Mouse (Mus musculus) cerebellum, postnatal 14 days (tissue): ENCODE measurements at regions not wholly inside any gene's neighbourhood (a gene's known extent, or its start where the extent isn't known, plus 50 kb on each side); places are given as distances from the start of the nearest gene placed in this dataset.

ENCODE experiments used
- DNase-seq, 2 experiments: peaks; one replicate each; pipeline ENCODE4 v3.0.0; 2021; ENCODE audit warnings: mixed read lengths in 2 of 2

DNA sequence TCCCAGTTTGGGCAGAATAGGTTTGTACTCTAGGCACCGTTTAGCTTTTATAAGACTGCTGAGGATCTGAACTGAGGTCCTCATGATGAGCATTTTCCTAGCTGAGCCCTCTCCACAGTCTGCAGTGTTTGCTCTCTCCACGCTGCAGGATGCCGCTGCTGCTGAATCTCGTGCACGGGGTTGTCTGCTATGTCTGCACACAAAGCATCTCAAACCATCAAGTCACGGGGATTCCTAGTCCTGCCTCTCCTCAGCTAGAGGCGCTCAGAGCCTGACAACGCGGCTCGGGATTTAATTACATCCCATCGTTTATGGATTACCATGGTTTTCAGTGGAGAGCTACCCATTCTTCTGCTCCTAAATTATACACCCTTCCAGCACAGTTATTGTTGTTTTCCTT, 175.6 kb downstream of the Rnf144b start:
- DNase-seq, result no peak

DNA sequence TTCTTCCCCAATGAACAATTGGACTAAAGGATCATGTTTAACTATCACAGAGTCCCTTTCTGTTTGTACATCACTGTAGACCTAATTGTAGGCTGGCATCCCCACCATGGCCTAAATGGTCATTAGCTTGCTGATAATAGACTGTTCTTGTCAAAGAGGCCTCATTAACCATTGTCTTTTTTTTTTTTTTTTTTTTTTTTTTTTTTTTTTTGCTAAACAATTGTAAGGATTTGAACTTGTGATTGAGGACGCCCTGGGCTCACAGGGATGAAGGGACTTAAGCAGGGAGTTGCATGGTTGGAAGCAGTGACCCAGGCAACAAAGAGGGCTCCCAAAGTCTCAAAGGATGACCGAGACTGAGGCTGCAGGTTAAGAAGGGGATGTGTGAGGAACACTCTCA, 178.0 kb downstream of the Rnf144b start:
- DNase-seq, result no peak

- peak; percentile 40 to 49 for DNase-seq
Measured at GRCm38 (mm10) chr13:47301070-47301469, 178.6 kb downstream of the Rnf144b start.

GRCm38 (mm10) chr13:47309492-47309891, 187.0 kb downstream of the Rnf144b start:
- DNase-seq, result no peak

GRCm38 (mm10) chr13:47310751-47311202, 188.3 kb downstream of the Rnf144b start:
- DNase-seq, result no peak

GRCm38 (mm10) chr13:47319549-47319948, 197.1 kb downstream of the Rnf144b start:
- no peak for DNase-seq

- DNase-seq, result no peak
Measured at GRCm38 (mm10) chr13:47321876-47322275, 199.4 kb downstream of the Rnf144b start.

DNA sequence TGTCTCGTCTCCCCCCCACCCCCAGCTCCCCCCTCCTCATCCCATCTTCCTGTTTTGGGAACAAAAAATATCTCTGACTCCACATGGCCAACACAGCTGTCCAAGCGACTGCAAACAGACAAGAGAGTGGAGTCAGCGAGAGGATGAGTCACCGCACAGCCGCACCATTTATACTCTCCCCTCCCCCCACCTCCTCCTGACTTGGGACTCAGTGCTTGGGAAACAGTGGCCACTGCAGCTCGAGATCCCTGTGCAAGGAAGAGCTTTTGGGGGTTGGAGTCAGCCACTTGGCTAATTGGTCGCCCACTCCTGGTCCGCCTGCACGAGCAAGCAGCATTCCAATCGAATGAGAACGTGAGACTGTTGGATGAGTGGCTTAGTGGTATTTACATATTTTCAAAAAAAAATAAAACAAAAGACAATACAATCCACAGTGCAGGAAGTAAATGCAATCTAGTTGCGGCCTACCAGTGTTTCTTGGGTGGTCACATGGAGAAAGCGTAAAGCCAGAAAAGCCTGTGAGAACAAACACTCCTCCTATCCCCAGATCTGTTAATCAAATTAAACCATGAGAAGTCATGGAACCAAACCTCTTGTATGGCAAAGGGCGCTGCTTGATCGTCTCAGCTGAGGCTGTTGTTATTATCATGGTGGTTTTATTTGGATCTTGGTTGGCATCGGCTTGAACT, 213.7 kb downstream of the Rnf144b start:
- DNase-seq, result peak in 1 of 2 experiments; percentile 33

GRCm38 (mm10) chr13:47336865-47337441, 214.5 kb downstream of the Rnf144b start:
- DNase-seq, result peak; percentile 70 to 80

DNA sequence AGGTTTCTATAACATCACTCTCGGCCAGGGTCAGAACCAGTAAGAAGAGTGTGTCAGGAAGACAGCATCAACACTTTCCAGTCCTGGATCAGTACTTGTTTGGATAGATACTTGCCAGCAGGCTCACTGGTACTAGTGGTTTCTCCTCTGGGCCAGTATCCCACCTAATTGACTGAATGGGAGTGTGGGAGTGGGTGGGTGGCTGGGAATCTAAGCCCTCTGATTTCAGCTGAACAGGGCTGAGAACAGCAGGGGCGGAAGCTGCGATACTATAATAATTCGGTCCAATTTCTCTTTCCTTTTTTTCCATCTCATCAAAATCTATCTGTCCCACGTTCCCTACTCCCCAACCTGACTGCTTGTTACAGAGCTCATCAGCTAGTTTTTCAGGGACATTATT, 217.0 kb downstream of the Rnf144b start:
- DNase-seq, result no peak

DNA sequence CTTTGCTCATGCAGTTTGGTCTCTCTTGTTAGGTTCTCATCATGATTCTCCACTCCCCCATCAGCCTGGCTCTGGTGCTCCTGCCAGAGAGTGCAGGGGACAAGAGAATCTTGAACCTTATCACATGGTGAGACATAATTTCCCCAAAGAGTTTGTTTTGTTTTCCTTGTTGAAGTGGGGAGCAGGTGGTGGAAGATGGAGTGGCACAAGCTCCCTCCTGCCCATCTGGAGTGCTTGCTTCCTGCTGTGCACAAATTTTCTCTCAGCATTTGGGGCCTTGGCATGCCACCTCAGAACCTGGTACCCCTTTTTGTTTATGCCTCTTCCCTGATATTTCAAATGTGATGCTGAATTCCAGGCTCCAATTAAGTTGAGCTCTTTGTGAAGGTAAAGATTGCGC, 219.9 kb downstream of the Rnf144b start:
- peak; percentile 29 to 47 for DNase-seq

GRCm38 (mm10) chr13:47345576-47345975, 223.1 kb downstream of the Rnf144b start:
- peak in 1 of 2 experiments; percentile 26 for DNase-seq

- DNase-seq, result no peak
Measured at GRCm38 (mm10) chr13:47347835-47348234, 225.4 kb downstream of the Rnf144b start.

DNA sequence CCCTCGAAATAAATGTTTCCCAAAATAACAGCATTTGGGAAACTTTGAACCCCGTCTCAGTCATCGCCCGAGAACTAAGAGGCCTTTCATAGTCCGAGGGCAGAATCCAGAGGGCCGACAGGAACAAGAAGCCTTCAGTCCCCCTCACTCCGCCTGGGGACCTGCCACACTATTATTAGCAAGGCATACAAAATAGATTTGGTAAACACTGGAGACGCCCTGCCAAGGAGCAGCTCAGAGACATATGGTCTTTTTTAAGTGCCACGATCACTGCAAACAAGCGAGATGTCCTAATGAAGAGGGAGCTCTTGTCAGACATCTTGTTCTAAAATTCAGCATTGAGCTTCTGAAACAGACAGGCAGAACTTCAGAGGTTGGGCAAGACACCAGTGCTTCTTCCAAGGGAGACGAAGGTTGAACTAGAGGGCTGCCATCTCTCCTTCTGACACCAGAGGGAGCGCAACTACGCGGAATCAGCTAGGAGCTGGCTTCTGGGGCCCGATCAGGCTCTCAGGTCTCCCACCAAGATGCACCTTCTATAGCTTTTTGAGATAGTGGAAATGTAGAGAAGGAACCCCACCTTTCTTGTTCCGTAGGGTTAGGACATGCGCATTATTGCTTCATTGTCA, 226.2 kb downstream of the Rnf144b start:
- DNase-seq, result peak; percentile 93 to 94

DNA sequence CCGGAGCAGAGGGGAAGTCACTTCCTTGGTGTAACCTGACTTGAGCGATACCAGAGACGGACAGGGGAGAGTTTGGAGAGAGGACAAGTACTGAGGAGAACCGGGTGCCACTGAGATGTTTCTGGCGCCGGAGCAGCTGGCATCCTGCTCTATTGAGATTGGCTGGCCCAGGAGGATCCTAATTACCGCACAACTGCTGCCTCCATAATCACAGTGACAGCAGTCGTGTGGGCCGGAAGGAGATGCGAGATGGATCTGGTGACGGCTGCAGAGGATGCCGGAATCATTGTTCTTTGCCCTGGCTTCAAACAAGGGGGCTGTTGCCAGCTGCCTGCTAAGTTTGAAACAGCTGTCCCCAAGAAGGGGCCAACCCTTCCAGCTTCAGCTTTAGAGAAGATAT, 232.0 kb downstream of the Rnf144b start:
- DNase-seq, result peak; percentile 48 to 77

DNA sequence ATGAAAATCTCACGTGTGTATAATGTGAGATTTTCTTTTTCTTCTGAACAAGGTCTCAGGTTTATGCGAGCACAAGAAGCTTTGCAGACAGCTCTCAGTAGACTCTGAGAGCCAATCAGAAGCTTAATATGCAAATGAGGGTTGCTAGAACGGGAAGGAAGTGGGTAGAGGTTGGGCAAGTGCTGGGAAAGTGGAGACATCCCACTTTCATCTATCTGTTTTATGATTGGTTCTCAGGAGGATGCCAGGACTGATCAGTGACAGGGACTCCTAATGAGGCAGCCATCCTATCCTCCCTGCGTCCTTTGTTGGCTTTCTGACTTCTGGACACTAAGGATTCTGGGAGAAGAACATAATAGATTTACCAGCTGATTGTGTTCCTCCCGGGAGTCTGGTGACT, 232.7 kb downstream of the Rnf144b start:
- no peak for DNase-seq

DNA sequence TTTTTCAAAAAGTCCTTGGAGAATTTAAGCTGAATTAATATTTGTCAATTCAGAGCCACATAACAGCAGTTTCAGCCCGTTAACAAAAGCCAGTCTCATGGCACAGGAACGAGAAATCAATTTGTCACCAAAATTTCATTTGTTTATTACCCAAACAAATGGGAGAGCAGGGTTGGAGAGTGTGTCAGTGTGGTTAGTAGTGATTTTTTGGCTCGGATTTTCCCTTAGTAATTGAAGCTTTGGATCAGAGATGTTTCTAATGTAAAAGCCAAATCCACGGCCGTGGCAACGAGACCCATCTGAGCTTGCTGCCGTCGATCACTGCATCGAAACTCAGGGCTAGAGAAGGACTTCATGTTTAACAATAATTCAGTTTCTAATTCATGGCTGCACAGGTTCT, 236.5 kb downstream of the Rnf144b start:
- no peak for DNase-seq

DNA sequence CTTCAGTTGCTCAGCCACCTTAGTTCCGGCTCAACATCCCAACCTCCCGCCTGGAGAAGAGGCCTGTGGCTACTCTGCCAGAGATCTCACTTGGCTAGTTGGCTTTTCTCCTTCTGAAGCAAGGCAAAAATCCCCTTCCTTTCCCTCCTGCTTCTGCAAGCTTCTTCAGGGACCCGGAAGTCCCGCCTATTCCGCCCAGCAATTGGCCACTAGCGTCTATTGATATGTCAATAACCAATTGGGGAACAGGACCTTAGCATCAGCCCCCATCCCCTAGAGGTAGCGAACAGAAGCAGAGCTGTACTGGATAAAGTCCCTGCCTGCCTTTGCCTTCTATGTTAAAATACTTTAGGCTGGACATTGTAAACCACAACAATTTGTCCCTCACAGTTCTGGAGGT, 243.3 kb downstream of the Rnf144b start:
- no peak for DNase-seq

DNA sequence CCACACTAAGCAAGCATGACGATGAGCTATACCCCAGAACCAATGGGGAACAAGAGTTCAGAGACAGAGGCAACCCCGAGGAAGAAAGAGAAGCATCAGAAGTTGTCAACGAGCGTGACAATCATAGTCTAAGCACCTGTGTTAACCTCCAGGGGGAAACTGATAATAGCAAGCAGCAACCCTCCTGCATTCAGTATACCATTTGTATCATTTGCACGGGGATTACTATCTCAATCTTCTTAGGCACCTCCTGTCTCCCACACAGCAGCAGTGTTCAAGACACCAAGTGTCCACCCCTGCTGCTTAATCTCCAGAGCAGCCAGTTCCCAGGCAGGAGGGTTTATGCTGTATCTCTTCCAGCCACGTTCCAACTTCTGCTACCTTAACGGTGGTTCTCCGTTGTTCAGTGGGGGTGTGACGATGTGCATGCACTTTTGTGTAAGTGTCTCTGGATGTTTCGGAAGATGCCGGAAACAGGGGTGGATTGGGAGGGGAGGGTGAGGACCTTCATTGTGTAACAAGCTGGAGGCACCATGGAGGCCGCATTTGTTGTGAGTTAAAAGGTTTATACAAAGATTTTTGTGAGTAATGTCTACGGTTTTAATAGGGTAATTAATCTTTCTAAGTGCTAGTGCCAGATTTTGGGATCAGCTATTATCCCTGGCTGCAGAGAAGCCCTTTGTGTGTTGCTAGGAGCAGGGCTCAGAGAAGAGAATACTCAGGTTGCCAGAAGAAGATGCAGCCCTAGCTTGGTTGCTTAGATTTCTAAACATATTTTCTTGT, 245.8 kb downstream of the Rnf144b start:
- no peak for DNase-seq

- DNase-seq, result peak; percentile 9 to 28
Measured at GRCm38 (mm10) chr13:47374583-47374982, 252.1 kb downstream of the Rnf144b start.

- no peak for DNase-seq
Measured at GRCm38 (mm10) chr13:47391023-47391422, 268.6 kb downstream of the Rnf144b start.

DNA sequence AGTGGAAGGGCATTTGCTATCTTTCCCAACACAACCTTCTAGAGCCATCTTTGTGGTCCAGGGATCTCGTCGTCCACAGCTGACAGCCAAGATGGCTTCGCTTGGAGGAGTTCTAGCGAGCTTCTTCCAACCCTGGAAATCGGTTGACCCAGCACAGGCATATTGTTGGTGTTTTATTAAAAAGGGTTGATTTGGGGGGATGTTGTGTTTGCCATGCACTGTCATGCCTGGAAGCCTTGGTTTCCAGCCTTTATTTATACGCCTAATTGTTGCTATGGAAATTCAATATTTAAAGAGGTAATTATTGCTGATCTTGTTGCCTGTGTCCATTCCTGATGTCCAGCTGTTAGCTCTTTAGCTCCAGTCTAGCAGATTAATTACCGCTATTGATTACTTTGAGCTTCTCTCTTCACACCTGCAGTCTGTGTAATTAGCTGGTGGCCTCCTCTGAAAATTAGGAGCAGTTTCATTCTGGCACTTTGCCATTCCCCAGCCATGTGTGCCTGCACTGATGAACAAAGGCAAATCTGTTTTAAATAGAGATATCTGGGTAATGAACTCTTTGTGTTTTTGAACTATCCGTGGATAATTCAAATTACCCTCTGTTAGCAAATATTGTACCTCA, 275.4 kb downstream of the Rnf144b start:
- DNase-seq, result peak; percentile 50 to 54

DNA sequence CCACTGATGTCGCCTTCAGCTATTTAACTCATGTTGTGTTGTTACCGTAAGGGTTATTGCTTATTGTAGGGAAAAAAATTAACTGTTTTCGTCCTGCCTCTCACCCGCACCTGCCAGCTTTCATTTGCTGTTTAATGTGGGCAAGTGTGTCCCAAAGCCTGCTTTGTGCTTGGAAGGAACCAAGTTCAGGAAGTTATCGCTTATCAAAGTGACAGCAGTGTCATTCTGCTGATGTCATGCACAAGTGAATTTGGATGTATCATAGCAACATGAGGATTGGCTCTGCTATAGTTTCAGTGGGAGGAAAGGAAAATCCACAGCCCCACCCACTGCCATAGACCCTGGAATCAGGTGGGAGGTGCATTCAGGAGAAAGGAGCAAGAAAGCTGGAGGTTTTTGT, 276.5 kb downstream of the Rnf144b start:
- peak; percentile 4 to 8 for DNase-seq
